Mouse (Mus musculus): ENCODE data around the gene Syk. TPM values are rescaled to one million over a fixed set of nuclear protein-coding genes. Genes with fewer than 3 reads are reported as not detected.
A peak's percentile ranks its signal among the peaks of the same experiment; 100 is the strongest.

Syk gene
- polyA plus RNA-seq, 1 experiment from 2014 or later = 10.0 TPM

DNA sequence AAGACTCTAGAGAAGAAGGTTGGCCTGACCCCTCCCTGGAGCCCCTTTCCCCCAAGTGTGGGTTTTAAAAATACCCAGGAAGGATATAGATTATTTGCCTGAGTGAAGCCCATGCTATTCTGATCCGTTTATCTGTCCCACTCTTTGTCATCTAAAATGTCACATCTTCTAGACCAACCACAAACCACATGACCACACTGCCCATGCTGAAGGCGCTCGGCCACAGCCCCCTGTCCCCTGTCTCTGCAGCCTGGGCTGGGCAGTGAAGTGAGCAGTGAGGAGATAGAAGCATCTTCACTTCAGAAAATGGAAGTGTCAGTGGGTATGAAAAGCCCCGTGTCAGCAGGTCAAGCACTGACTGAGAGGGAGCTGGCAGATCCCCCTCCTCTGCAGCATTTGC is 40.3 kb upstream of the Syk start:
- Histone ChIP-seq H3K27ac (ENCODE audit: low read depth, low read length) (no peak overlapping the region), H3K4me1 (ENCODE audit: control insufficient read depth, insufficient read depth, low read length) (no peaks in the 10 kb centered on the region), H3K4me3 (ENCODE audit: low read length) (no peak overlapping the region), H3K9me3 (ENCODE audit: control insufficient read depth, low read length) (no peaks in the 10 kb centered on the region), H3K36me3 (ENCODE audit: control insufficient read depth, insufficient read depth, low read length) (no peaks in the 10 kb centered on the region), H3K27me3 (ENCODE audit: control insufficient read depth, insufficient read depth, low read length) (no peaks in the 10 kb centered on the region), H3K9ac (ENCODE audit: low read depth, low read length) (no peak overlapping the region), H3K4me2 (replicated peaks; ENCODE audit: low read depth, low read length) (no peak overlapping the region)
- no peak for ATAC-seq (ENCODE audit: low FRiP score, low TSS enrichment)
- WGBS = 78% methylated on average over 4 of the region's 4 CpGs

DNA sequence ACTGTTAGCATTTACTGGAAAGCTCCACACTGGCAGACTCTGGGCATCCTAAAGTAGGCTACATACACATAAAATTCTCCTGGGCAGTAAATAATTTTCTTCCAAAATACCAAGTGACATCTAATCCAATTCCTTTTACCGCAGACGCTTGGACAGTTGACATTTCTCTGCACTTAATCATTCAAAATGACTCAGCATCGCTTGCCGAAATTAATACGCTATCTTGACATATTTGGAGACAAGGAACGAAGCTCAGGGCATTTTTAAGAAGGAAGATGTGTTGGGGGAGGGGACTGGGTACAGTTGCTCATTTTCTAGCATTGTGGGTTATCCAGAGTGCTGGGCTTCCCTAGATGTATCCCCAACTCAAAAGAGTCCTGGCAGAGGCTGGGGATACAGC is 36.7 kb upstream of the Syk start:
- H3K27me3 ChIP-seq (ENCODE audit: control insufficient read depth, insufficient read depth, low read length) = no peaks in the 10 kb centered on the region
- no peak overlapping the region for H3K4me2 ChIP-seq (replicated peaks; ENCODE audit: low read depth, low read length)
- no peak overlapping the region for H3K9ac ChIP-seq (ENCODE audit: low read depth, low read length)
- no peaks in the 10 kb centered on the region for H3K4me1 ChIP-seq (ENCODE audit: control insufficient read depth, insufficient read depth, low read length)
- H3K27ac ChIP-seq (ENCODE audit: low read depth, low read length) = no peak overlapping the region
- no peaks in the 10 kb centered on the region for H3K36me3 ChIP-seq (ENCODE audit: control insufficient read depth, insufficient read depth, low read length)
- 78% methylated on average over 6 of the region's 6 CpGs for WGBS
- no peak overlapping the region for H3K4me3 ChIP-seq (ENCODE audit: low read length)
- no peaks in the 10 kb centered on the region for H3K9me3 ChIP-seq (ENCODE audit: control insufficient read depth, low read length)
- ATAC-seq (ENCODE audit: low FRiP score, low TSS enrichment) = no peak

DNA sequence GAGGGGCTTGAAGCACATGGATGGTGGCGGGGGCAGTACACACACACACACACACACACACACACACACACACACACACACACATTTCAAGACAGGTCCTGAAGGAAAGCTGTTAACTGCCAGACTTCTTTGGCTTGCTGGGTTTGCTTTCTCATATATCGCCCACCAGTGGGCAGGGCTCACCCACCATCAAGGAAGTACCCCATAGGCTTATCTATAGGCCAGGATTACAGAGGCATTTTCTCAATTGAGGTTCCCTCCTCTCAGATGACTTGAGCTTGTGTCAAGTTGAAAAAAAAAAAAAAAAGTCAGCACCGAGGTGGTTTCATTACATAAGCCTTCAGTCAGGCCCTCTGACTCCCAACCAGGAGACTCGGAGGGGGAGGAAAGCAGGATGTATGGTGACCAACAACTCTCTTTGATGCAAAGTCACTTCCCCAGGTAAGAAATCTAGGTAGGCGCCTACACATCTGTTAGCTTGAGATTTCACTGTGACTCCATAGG is 32.2 kb upstream of the Syk start:
- no peaks in the 10 kb centered on the region for H3K4me1 ChIP-seq (ENCODE audit: control insufficient read depth, insufficient read depth, low read length)
- H3K9ac ChIP-seq (ENCODE audit: low read depth, low read length) = no peak overlapping the region
- no peaks in the 10 kb centered on the region for H3K36me3 ChIP-seq (ENCODE audit: control insufficient read depth, insufficient read depth, low read length)
- H3K4me3 ChIP-seq (ENCODE audit: low read length) = no peak overlapping the region
- H3K27me3 ChIP-seq (ENCODE audit: control insufficient read depth, insufficient read depth, low read length) = no peaks in the 10 kb centered on the region
- no peak for ATAC-seq (ENCODE audit: low FRiP score, low TSS enrichment)
- WGBS = 64% methylated on average over 5 of the region's 5 CpGs
- H3K9me3 ChIP-seq (ENCODE audit: control insufficient read depth, low read length) = no peaks in the 10 kb centered on the region
- H3K27ac ChIP-seq (ENCODE audit: low read depth, low read length) = no peak overlapping the region
- no peak overlapping the region for H3K4me2 ChIP-seq (replicated peaks; ENCODE audit: low read depth, low read length)

DNA sequence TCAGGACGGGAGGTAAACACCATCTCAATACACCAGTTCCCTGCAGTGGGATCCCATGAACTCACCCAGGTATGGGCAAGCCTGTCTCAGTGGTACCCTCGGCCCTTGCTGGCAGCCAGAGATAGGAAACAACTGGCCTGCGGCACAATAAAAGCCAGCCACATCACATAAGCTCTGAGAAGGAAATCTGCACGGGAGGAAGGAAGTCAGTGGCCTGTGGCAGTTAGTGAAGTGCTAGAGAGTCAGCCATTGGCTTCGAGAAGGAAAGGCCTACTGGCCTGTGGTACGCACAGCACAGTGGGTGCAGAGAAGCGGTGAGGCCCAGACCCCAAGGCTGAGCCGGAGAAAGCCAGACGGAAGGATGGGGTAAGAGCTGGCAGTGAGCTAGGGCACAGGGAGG is 31.7 kb upstream of the Syk start:
- H3K4me3 ChIP-seq (ENCODE audit: low read length) = no peak overlapping the region
- no peak for ATAC-seq (ENCODE audit: low FRiP score, low TSS enrichment)
- 80% methylated on average over 9 of the region's 9 CpGs for WGBS
- no peaks in the 10 kb centered on the region for H3K36me3 ChIP-seq (ENCODE audit: control insufficient read depth, insufficient read depth, low read length)
- H3K27me3 ChIP-seq (ENCODE audit: control insufficient read depth, insufficient read depth, low read length) = no peaks in the 10 kb centered on the region
- H3K4me2 ChIP-seq (replicated peaks; ENCODE audit: low read depth, low read length) = no peak overlapping the region
- no peaks in the 10 kb centered on the region for H3K4me1 ChIP-seq (ENCODE audit: control insufficient read depth, insufficient read depth, low read length)
- H3K27ac ChIP-seq (ENCODE audit: low read depth, low read length) = no peak overlapping the region
- no peak overlapping the region for H3K9ac ChIP-seq (ENCODE audit: low read depth, low read length)
- H3K9me3 ChIP-seq (ENCODE audit: control insufficient read depth, low read length) = no peaks in the 10 kb centered on the region

DNA sequence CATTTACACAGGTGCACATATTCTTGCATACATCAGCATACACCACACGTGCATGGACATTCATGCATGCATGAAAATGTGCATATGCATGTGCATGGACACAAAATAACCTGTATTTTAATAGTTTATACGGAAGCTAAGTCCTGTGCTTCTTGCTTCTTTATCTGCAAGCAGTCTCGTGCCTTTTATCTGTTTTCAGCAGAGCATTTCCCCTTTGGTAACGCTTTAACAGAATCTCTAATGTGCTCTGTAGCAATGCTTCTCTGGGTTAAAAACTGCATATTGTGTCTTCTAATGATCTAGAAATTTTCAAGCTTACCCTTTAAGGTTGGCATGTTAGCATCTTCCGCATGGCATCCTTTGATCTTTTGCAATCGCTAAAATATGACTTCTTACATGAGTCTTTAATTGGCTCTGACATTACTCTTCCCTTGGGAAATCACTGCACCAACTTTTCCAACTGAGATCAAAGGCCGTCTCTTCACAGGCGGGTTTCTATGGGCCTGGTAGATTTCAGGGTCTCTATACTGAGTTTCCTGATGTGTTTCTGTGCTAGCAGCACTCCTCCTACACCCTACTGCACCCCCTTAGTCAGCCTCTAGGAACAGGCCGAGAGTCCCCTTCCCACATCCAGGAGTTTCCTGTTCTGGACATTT is 30.0 kb upstream of the Syk start:
- ATAC-seq (ENCODE audit: low FRiP score, low TSS enrichment) = no peak
- Histone ChIP-seq H3K9me3 (ENCODE audit: control insufficient read depth, low read length) (no peaks in the 10 kb centered on the region), H3K4me3 (ENCODE audit: low read length) (no peak overlapping the region), H3K4me2 (replicated peaks; ENCODE audit: low read depth, low read length) (no peak overlapping the region), H3K27ac (ENCODE audit: low read depth, low read length) (no peak overlapping the region), H3K36me3 (ENCODE audit: control insufficient read depth, insufficient read depth, low read length) (no peaks in the 10 kb centered on the region), H3K9ac (ENCODE audit: low read depth, low read length) (no peak overlapping the region), H3K27me3 (ENCODE audit: control insufficient read depth, insufficient read depth, low read length) (no peaks in the 10 kb centered on the region), H3K4me1 (ENCODE audit: control insufficient read depth, insufficient read depth, low read length) (no peaks in the 10 kb centered on the region)
- WGBS = 75% methylated on average over 9 of the region's 9 CpGs

DNA sequence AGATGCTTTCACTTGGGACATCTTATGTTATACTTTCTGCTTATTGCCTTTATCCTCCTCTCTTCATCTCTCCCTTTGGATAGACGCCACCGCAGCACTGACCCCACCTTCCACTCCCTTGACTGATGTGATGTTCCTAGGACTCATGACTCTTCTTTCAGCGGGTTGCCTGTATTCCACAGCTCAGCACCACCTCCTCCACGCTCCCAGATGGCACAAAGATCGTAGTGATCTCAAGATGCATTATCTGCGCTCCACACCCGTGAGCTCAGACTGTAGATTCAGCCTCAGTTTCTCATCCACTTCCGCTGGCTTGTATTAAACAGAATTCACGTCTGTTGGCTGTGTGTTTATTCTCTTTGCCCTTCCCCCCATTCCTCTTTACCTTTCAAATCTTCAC is 28.3 kb upstream of the Syk start:
- no peak for ATAC-seq (ENCODE audit: low FRiP score, low TSS enrichment)
- H3K4me2 ChIP-seq (replicated peaks; ENCODE audit: low read depth, low read length) = no peak overlapping the region
- no peaks in the 10 kb centered on the region for H3K27me3 ChIP-seq (ENCODE audit: control insufficient read depth, insufficient read depth, low read length)
- H3K27ac ChIP-seq (ENCODE audit: low read depth, low read length) = no peak overlapping the region
- no peaks in the 10 kb centered on the region for H3K4me1 ChIP-seq (ENCODE audit: control insufficient read depth, insufficient read depth, low read length)
- no peaks in the 10 kb centered on the region for H3K36me3 ChIP-seq (ENCODE audit: control insufficient read depth, insufficient read depth, low read length)
- no peak overlapping the region for H3K4me3 ChIP-seq (ENCODE audit: low read length)
- no peak overlapping the region for H3K9ac ChIP-seq (ENCODE audit: low read depth, low read length)
- WGBS = 85% methylated on average over 9 of the region's 9 CpGs
- H3K9me3 ChIP-seq (ENCODE audit: control insufficient read depth, low read length) = no peaks in the 10 kb centered on the region

DNA sequence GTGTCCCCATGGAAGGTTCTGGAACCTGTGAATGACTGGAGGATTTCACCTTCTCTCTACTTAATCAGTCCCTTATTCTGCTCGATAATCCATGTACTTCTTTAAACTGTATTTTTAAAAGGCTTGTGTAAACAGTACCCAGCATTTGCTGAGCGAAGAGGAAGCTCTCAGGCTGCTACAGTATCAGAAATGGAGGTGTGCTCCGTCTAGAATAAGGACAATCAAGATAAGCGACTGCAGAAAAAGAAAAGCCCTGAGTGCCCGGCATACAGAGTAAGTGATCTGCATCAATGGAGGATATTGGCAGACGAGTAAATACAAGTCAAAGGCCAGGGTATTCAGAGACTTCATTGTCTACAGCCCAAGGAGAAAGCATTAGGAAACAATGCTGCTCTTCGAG is 25.6 kb upstream of the Syk start:
- no peaks in the 10 kb centered on the region for H3K27me3 ChIP-seq (ENCODE audit: control insufficient read depth, insufficient read depth, low read length)
- WGBS = 89% methylated on average over 7 of the region's 7 CpGs
- ATAC-seq (ENCODE audit: low FRiP score, low TSS enrichment) = no peak
- no peaks in the 10 kb centered on the region for H3K4me1 ChIP-seq (ENCODE audit: control insufficient read depth, insufficient read depth, low read length)
- no peak overlapping the region for H3K9ac ChIP-seq (ENCODE audit: low read depth, low read length)
- H3K27ac ChIP-seq (ENCODE audit: low read depth, low read length) = no peak overlapping the region
- H3K9me3 ChIP-seq (ENCODE audit: control insufficient read depth, low read length) = no peaks in the 10 kb centered on the region
- H3K36me3 ChIP-seq (ENCODE audit: control insufficient read depth, insufficient read depth, low read length) = no peaks in the 10 kb centered on the region
- no peak overlapping the region for H3K4me2 ChIP-seq (replicated peaks; ENCODE audit: low read depth, low read length)
- H3K4me3 ChIP-seq (ENCODE audit: low read length) = no peak overlapping the region

DNA sequence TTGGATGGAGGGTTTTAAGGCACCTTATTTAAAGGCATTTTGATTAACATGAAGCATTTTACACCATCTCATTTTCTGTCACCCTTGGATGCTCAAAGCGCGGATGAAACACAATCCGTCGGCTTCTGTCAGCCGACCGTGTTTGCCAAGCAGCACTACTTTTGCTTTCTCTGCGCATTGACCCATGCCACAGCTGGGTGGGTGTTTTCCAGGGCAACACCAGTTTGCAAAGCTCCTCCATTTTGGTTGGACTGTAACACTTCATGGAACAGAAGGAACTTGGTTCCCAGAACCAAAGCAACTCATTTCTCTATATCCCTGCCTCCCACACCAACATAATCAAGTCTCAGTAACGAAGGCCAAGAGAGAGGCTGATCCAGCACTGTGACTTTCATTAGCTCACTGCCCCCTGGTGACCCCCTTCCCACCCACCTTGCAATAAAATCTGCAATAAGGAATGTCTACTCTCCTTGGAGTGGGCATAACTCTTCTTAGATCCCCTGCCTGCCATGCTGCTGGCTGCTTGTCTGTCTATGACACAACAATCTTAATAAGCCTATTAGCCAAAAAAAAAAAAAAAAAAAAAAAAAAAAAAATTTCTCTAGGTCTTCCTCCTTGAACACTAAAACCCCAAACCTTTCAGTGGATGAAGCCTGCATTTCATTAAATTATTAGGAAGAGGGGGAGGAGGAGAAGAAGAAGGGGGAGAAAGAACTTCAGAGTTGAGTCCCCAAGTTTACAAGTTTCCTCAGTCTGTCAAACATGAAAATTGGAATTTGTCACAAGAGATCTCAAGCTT is 21.4 kb upstream of the Syk start:
- H3K9ac ChIP-seq (ENCODE audit: low read depth, low read length) = no peak overlapping the region
- H3K27ac ChIP-seq (ENCODE audit: low read depth, low read length) = no peak overlapping the region
- no peaks in the 10 kb centered on the region for H3K9me3 ChIP-seq (ENCODE audit: control insufficient read depth, low read length)
- no peaks in the 10 kb centered on the region for H3K4me1 ChIP-seq (ENCODE audit: control insufficient read depth, insufficient read depth, low read length)
- peak; percentile 87 for ATAC-seq (ENCODE audit: low FRiP score, low TSS enrichment)
- H3K4me3 ChIP-seq (ENCODE audit: low read length) = no peak overlapping the region
- no peak overlapping the region for H3K4me2 ChIP-seq (replicated peaks; ENCODE audit: low read depth, low read length)
- WGBS = 47% methylated on average over 8 of the region's 8 CpGs
- H3K36me3 ChIP-seq (ENCODE audit: control insufficient read depth, insufficient read depth, low read length) = no peaks in the 10 kb centered on the region
- H3K27me3 ChIP-seq (ENCODE audit: control insufficient read depth, insufficient read depth, low read length) = no peaks in the 10 kb centered on the region

DNA sequence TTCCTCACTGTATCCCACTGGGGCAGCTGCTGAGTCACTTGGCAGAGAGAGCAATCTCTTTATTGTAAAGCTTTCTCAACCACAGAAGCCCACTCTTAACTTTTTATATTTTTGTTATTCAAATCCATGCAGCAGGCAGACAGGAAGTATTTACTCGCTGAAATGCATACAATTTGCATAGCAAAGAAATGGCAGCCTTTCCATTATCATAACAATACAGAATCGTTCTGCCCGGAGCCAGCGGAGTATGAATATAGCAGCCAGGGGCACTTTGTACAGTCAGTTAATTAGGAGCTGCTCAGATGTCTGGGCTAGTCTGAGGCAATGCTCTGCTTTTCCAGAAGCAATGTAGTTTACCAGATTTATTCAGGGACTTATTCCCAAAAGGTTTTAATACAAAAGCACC is 20.8 kb upstream of the Syk start:
- no peaks in the 10 kb centered on the region for H3K4me1 ChIP-seq (ENCODE audit: control insufficient read depth, insufficient read depth, low read length)
- H3K9ac ChIP-seq (ENCODE audit: low read depth, low read length) = no peak overlapping the region
- no peak overlapping the region for H3K4me2 ChIP-seq (replicated peaks; ENCODE audit: low read depth, low read length)
- ATAC-seq (ENCODE audit: low FRiP score, low TSS enrichment) = no peak
- H3K9me3 ChIP-seq (ENCODE audit: control insufficient read depth, low read length) = no peaks in the 10 kb centered on the region
- H3K4me3 ChIP-seq (ENCODE audit: low read length) = no peak overlapping the region
- no peaks in the 10 kb centered on the region for H3K36me3 ChIP-seq (ENCODE audit: control insufficient read depth, insufficient read depth, low read length)
- H3K27ac ChIP-seq (ENCODE audit: low read depth, low read length) = no peak overlapping the region
- H3K27me3 ChIP-seq (ENCODE audit: control insufficient read depth, insufficient read depth, low read length) = no peaks in the 10 kb centered on the region
- 38% methylated on average over 4 of the region's 4 CpGs for WGBS

Measured in kidney, embryonic 14.5 days (tissue).